Mouse (Mus musculus) lung, embryonic 16.5 days (tissue): ENCODE measurements around the gene Alpk1. TPM values are rescaled to one million over a fixed set of nuclear protein-coding genes. Genes with fewer than 3 reads are reported as not detected.

Experiments used
- ATAC-seq: fragments of 200-750 bp; cut with Nextera tagmentation; 2 replicates; pipeline ENCODE4 v1.8.0; 2017; ENCODE audit warnings: low read depth, mild to moderate bottlenecking, moderate library complexity
- H3K27ac ChIP-seq: fragments of 300-500 bp; sonication (generic); 2 replicates; pipeline ENCODE4 v1.5.1; 2014; ENCODE audit warnings: mild to moderate bottlenecking, control low read depth, low read length
- H3K27me3 ChIP-seq: fragments of 300-500 bp; sonication (generic); 2 replicates; pipeline ENCODE4 v1.6.1; 2014; ENCODE audit warnings: low read depth, low read length, mixed read lengths; ENCODE audit not compliant: control insufficient read depth, insufficient read depth
- H3K36me3 ChIP-seq: fragments of 300-500 bp; sonication (generic); 2 replicates; pipeline ENCODE4 v1.6.1; 2014; ENCODE audit warnings: low read length; ENCODE audit not compliant: control insufficient read depth, insufficient read depth
- H3K4me1 ChIP-seq: fragments of 300-500 bp; sonication (generic); replicated peaks from 2 replicates; pipeline ENCODE4 v1.6.1; 2014; ENCODE audit warnings: low read length, mixed read lengths; ENCODE audit not compliant: control insufficient read depth, insufficient read depth
- H3K4me2 ChIP-seq: fragments of 300-500 bp; sonication (generic); 2 replicates; pipeline ENCODE4 v1.6.1; 2014; ENCODE audit warnings: low read depth, low read length, control low read depth
- H3K4me3 ChIP-seq: fragments of 300-500 bp; sonication (generic); 2 replicates; pipeline ENCODE4 v1.5.1; 2014; ENCODE audit warnings: mild to moderate bottlenecking, low read length, control low read depth
- H3K9ac ChIP-seq: fragments of 300-500 bp; sonication (generic); 2 replicates; pipeline ENCODE4 v1.6.1; 2014; ENCODE audit warnings: low read length, control low read depth
- H3K9me3 ChIP-seq: fragments of 300-500 bp; sonication (generic); 2 replicates; pipeline ENCODE4 v1.6.1; 2016; ENCODE audit warnings: low read length; ENCODE audit not compliant: control insufficient read depth
- WGBS: fragments of 180-500 bp; shearing (Covaris S2); extraction: QIAGEN DNeasy Blood & Tissue Kit; methylation state at CpG from one replicate; pipeline ENCODE4 v1.1.7; 2014; 5-methylcytosine and 5-hydroxymethylcytosine counted together
- polyA plus RNA-seq: library from polyadenylated mRNA; unstranded; fragments of >200 nt; fragmentation: Nextera tagmentation; extraction: Ambion mirVana; gene quantifications from 2 replicates; pipeline ENCODE4 v1.2.1, GENCODE M21; 2015

Gene Alpk1
- polyA plus RNA-seq, 1 experiment from 2014 or later: 2.1 TPM

- Histone ChIP-seq H3K9me3 (no peaks in the 10 kb centered on the region), H3K4me2 (no peak overlapping the region), H3K4me3 (no peak overlapping the region), H3K9ac (no peak overlapping the region), H3K4me1 (peaks cover 6% of the 10 kb centered on the region; the same call in 1 of the 2 replicates), H3K27ac (no peak overlapping the region), H3K36me3 (no peaks in the 10 kb centered on the region), H3K27me3 (no peaks in the 10 kb centered on the region)
- WGBS: 72% methylated on average over 3 of the region's 3 CpGs
- no peak for ATAC-seq
These were observed 68.8 kb downstream of the Alpk1 start for GRCm38 (mm10) chr3:127711536-127711935.

- H3K4me1 ChIP-seq: peaks cover 8% of the 10 kb centered on the region
- WGBS: 79% methylated on average over 5 of the region's 5 CpGs
These were observed 73.2 kb downstream of the Alpk1 start for GRCm38 (mm10) chr3:127707089-127707485.

DNA sequence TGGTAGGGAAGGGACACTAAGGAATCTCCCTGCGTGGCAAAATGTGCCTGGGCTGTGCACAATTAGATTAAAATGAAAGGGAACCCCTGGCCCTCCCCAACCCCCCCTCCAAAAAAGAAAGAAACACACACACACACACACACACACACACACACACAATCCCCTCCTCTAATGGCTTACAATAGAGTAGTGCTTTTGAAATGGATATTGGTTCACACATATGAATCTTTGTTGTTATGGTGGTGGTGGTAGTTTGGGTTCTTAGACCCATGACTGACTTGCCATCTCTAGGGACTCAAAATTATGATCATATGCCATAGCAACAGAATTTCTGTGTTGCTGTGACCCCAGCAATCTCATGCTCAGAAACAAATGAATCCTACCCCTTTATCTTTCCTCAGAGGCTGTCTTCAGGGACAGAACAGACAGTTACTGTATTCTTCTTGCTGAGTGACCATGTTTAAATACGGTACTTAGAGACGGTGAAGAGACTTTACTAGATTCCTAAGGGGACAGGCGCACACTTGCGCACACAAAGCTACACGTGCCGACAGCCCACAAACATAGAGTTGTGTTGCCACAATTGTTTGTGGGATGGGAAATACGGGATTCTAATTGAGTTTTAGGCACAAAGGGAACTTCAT is 73.8 kb downstream of the Alpk1 start:
- Histone ChIP-seq H3K4me1 (peaks cover 8% of the 10 kb centered on the region), H3K9me3 (no peaks in the 10 kb centered on the region), H3K27me3 (no peaks in the 10 kb centered on the region; the same call in 1 of the 2 replicates), H3K9ac (no peak overlapping the region), H3K4me3 (peak overlapping the region; percentile 23; the same call in 1 of the 2 replicates), H3K36me3 (no peaks in the 10 kb centered on the region), H3K27ac (no peak overlapping the region), H3K4me2 (peak overlapping the region; percentile 52)
- ATAC-seq: 0 out of 2 replicates have a peak, but pooled peaks have one; percentile 2
- whole genome bisulfite sequencing: 69% methylated on average over 8 of the region's 8 CpGs

More at GRCm38 (mm10) chr3:127707089-127707485, 73.2 kb downstream of the Alpk1 start:
- Histone ChIP-seq H3K9me3 (no peaks in the 10 kb centered on the region), H3K4me3 (no peak overlapping the region), H3K27ac (no peak overlapping the region), H3K36me3 (no peaks in the 10 kb centered on the region), H3K27me3 (no peaks in the 10 kb centered on the region; the same call in 1 of the 2 replicates), H3K9ac (no peak overlapping the region), H3K4me2 (no peak overlapping the region)
- no peak for ATAC-seq

GRCm38 (mm10) chr3:127705515-127706444 is 74.5 kb downstream of the Alpk1 start:
- Histone ChIP-seq H3K36me3 (no peaks in the 10 kb centered on the region), H3K27me3 (no peaks in the 10 kb centered on the region; the same call in 1 of the 2 replicates), H3K4me2 (peak overlapping the region; percentile 52), H3K4me1 (peaks cover 8% of the 10 kb centered on the region), H3K4me3 (peak overlapping the region; percentile 23), H3K9ac (peak overlapping the region; percentile 17; the same call in 1 of the 2 replicates), H3K9me3 (no peaks in the 10 kb centered on the region), H3K27ac (0 out of 2 replicates have a peak overlapping the region, but pooled peaks have one; percentile 15)
- 12% methylated on average over 30 of the region's 30 CpGs for WGBS
- ATAC-seq: peak; percentile 77

GRCm38 (mm10) chr3:127705139-127705514 is 75.2 kb downstream of the Alpk1 start:
- no peaks in the 10 kb centered on the region for H3K9me3 ChIP-seq
- H3K4me3 ChIP-seq: peak overlapping the region; percentile 23
- ATAC-seq: no peak
- no peaks in the 10 kb centered on the region for H3K36me3 ChIP-seq
- H3K9ac ChIP-seq: peak overlapping the region; percentile 17; the same call in 1 of the 2 replicates
- H3K27me3 ChIP-seq: no peaks in the 10 kb centered on the region; the same call in 1 of the 2 replicates
- peaks cover 8% of the 10 kb centered on the region for H3K4me1 ChIP-seq
- H3K27ac ChIP-seq: no peak overlapping the region
- WGBS: 52% methylated on average over 11 of the region's 11 CpGs
- H3K4me2 ChIP-seq: peak overlapping the region; percentile 52

DNA sequence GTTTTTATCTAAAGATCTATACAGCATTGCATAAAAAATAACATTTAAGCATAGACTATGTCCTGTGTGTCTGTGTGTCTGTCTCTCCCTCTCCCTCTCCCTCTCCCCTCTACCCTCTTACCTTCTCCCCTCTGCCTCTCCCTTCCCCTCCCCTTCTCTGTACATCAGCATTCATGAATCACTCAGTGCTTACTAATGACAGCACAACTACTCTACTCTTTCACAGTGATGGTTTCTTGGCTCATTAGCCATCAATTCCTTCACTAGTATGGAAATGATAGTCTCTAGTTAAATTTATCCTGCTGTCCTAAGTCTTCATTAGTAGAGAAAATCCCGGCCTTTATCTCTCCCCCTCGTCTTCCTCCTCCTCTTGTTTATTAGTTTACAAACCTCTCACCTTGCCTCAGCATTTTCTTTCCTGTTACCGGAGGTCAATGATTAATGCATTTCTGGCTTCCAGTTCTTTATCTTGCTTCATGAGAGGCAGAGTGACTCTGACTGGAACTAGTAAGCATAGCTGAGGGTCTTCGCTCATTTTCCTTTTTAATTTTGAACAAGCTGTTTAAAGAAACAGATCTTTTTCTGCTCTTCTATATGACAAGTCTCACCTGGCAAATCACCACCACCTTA is 79.0 kb downstream of the Alpk1 start:
- no peak for ATAC-seq
- 39% methylated on average over 4 of the region's 4 CpGs for WGBS
- Histone ChIP-seq H3K9ac (no peak overlapping the region), H3K9me3 (no peaks in the 10 kb centered on the region), H3K4me1 (peaks cover 8% of the 10 kb centered on the region), H3K4me3 (no peak overlapping the region), H3K36me3 (no peaks in the 10 kb centered on the region), H3K4me2 (no peak overlapping the region), H3K27ac (no peak overlapping the region), H3K27me3 (no peaks in the 10 kb centered on the region; the same call in 1 of the 2 replicates)

DNA sequence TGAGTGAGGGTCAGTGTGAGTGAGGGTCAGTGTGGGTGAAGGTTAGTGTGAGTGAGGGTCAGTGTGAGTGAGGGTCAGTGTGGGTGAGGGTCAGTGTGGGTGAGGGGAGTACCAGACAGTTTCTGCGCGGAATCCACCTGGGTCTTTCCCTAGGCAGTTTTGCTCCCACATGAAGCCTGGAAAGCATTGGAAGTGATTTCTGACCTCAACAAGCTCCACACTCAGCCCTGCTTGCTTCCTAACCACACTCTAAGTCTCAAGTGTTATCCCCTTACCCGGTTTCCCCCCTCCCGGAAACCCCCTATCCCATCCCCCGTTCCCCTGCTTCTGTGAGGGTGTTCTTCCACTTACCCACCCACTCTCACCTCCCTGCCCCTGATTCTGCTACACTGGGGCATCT is 81.7 kb downstream of the Alpk1 start:
- Histone ChIP-seq H3K4me2 (no peak overlapping the region), H3K36me3 (no peaks in the 10 kb centered on the region), H3K9me3 (no peaks in the 10 kb centered on the region), H3K27me3 (peaks cover 5% of the 10 kb centered on the region; the same call in 1 of the 2 replicates), H3K4me1 (no peaks in the 10 kb centered on the region), H3K27ac (no peak overlapping the region), H3K9ac (no peak overlapping the region), H3K4me3 (no peak overlapping the region)
- 82% methylated on average over 5 of the region's 5 CpGs for WGBS
- ATAC-seq: no peak

- Histone ChIP-seq H3K36me3 (no peaks in the 10 kb centered on the region), H3K4me1 (no peaks in the 10 kb centered on the region), H3K27me3 (peaks cover 5% of the 10 kb centered on the region; the same call in 1 of the 2 replicates), H3K9me3 (no peaks in the 10 kb centered on the region), H3K4me3 (no peak overlapping the region), H3K4me2 (no peak overlapping the region), H3K9ac (no peak overlapping the region), H3K27ac (no peak overlapping the region)
- ATAC-seq: peak; percentile 41; the same call in 1 of the 2 replicates
- WGBS: 42% methylated on average over 11 of the region's 11 CpGs
These were observed 83.8 kb downstream of the Alpk1 start for GRCm38 (mm10) chr3:127696541-127696940.
